Mouse (Mus musculus): ENCODE measurements around the gene Loxl1.

- TF ChIP-seq CTCF (IDR thresholded peaks at IDR 0.05; ENCODE audit: control insufficient read depth, insufficient read depth, low read length) (no peak), POLR2A (IDR thresholded peaks at IDR 0.05; ENCODE audit: borderline replicate concordance, control insufficient read depth, low read depth, low read length) (no peak)
Measured at GRCm38 (mm10) chr9:58270081-58270480, 42.9 kb downstream of the Loxl1 start.

Measured in bone marrow, adult 2 months (tissue).